Mouse (Mus musculus) megakaryocyte, embryonic 14.5 days (primary cell): Measurements from ENCODE around the gene Wdr17. TPM values are rescaled to one million over a fixed set of nuclear protein-coding genes. Genes with fewer than 3 reads are reported as not detected.

Experiments used
- H3K27me3 ChIP-seq: replicated peaks from 2 replicates; pipeline ENCODE3; 2012; ENCODE audit warnings: inconsistent platforms
- H3K36me3 ChIP-seq: replicated peaks from 2 replicates; pipeline ENCODE3; 2012; ENCODE audit warnings: low read length, inconsistent platforms, mixed read lengths
- H3K4me1 ChIP-seq: 2 replicates; pipeline ENCODE4 v1.6.1; 2012; ENCODE audit warnings: inconsistent platforms
- H3K4me3 ChIP-seq: replicated peaks from 2 replicates; pipeline ENCODE3; 2012; ENCODE audit warnings: moderate library complexity, mild to moderate bottlenecking, inconsistent platforms
- H3K9me3 ChIP-seq: 2 replicates; pipeline ENCODE4 v1.6.1; 2012; ENCODE audit warnings: inconsistent platforms
- FLI1 ChIP-seq: IDR thresholded peaks from 2 replicates; pipeline ENCODE4 v1.6.1; 2012; ENCODE audit warnings: low read length, inconsistent platforms, mixed read lengths
- GATA1 ChIP-seq: IDR thresholded peaks from 3 replicates; pipeline ENCODE4 v1.6.1; 2012; ENCODE audit warnings: mixed read lengths, low read length, inconsistent platforms, borderline replicate concordance
- polyA plus RNA-seq: library from polyadenylated mRNA; stranded (reverse); fragments of >175 nt; gene quantifications from 2 replicates; pipeline ENCODE4 v1.2.3, GENCODE M21; 2012; ENCODE audit warnings: low replicate concordance; ENCODE audit not compliant: insufficient read depth

Wdr17 gene
- polyA plus RNA-seq, 1 experiment: not detected

DNA sequence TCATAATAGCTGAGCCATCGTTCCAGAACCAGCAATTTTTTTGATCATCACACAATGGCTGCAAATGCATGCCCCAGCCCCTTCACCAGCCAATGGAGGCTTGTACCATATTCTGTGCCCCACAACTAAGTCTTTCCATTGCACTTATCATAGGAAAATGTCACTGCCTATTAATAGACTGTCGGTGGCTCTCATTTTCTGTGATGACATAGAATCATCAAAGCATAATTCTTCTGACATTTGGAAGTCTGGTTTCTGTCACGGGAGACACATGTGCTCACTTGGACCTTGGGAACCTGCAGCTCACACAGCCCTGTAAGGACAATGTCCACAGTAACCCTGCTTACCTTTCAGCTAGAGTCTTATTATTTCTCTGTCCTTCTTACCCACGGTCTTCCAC lies 424 bp downstream of the Wdr17 start:
- H3K4me1 ChIP-seq: no peaks in the 10 kb centered on the region
- TF ChIP-seq GATA1: no peak
- H3K4me3 ChIP-seq: no peak overlapping the region
- no peaks in the 10 kb centered on the region; the same call in 1 of the 2 replicates for H3K9me3 ChIP-seq
- H3K27me3 ChIP-seq: no peaks in the 10 kb centered on the region
- no peaks in the 10 kb centered on the region for H3K36me3 ChIP-seq

DNA sequence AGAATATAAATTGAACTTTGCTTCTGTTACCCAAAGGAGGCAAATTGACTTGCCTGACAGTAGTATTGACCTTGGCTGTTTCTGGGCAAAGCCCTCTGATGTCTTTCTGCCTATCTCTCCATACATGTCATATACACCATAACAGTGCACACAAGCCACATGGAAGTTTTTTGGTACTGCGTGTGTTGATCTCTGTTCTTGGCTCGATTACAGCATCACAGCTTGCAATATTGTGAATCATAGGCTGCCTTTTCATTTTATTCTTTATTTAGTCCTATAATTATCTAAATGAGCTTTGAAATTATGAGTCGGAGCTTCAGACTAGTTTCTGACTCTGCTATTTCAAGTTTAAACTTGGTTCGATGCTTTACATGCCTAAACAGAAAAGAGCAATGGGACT lies 10.5 kb downstream of the Wdr17 start:
- no peaks in the 10 kb centered on the region for H3K36me3 ChIP-seq
- TF ChIP-seq GATA1: no peak
- no peaks in the 10 kb centered on the region for H3K9me3 ChIP-seq
- no peaks in the 10 kb centered on the region for H3K27me3 ChIP-seq
- H3K4me3 ChIP-seq: no peak overlapping the region
- H3K4me1 ChIP-seq: no peaks in the 10 kb centered on the region

DNA sequence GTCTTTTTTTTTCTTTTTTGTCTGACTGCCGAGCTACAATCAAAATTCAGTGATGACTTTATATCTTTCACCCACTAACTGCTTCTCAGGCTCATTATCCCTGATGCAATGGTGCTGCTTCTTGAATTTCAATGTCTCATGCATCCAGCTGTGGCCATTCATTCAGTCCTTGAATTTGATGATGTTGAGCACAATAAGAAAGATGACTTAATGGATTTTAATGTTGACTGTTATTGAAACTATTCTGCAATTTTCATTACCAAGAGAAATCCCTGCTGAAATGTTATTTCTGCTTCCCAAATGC lies 22.3 kb downstream of the Wdr17 start:
- H3K4me3 ChIP-seq: no peak overlapping the region
- no peak for TF ChIP-seq FLI1
- TF ChIP-seq GATA1: no peak
- H3K36me3 ChIP-seq: no peaks in the 10 kb centered on the region

DNA sequence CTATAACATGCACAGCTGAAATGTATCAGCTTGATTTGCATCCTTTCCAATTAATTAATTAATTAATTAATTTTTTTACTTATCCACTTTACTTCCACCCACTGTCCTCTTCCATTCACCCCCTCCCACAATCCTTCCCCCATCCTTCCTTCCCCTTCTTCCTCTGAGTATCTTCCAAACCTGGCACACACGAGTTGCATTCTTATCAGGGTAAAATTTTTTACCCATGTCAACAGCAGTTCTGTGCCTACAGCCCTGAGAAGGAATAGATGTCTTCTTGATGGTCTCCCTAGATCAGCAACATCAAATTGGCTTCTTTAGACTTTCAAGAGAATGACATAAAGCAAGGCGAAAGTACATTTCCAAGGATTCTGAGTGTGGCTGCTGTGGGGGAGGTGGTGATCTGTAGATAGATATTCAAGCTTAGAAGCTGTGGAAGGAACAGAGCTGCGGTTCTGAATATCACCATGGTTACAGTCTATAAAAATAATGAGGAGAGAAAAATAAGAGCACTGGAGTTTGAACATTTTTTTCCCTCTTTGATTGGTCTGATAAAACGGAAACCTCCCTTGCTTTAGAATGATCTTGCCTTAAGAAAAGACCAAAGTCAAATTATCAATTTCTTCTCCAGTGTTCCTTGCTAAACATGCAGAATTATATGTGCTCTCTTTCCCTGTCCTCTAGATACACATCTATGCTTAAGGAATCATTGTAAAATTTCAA lies 22.8 kb downstream of the Wdr17 start:
- Histone ChIP-seq H3K4me1 (no peaks in the 10 kb centered on the region), H3K9me3 (no peaks in the 10 kb centered on the region), H3K27me3 (no peaks in the 10 kb centered on the region), H3K36me3 (no peaks in the 10 kb centered on the region), H3K4me3 (no peak overlapping the region)
- TF ChIP-seq FLI1 (no peak), GATA1 (no peak)

More for the DNA sequence above, 22.3 kb downstream of the Wdr17 start:
- Histone ChIP-seq H3K9me3 (no peaks in the 10 kb centered on the region), H3K4me1 (no peaks in the 10 kb centered on the region), H3K27me3 (no peaks in the 10 kb centered on the region)

DNA sequence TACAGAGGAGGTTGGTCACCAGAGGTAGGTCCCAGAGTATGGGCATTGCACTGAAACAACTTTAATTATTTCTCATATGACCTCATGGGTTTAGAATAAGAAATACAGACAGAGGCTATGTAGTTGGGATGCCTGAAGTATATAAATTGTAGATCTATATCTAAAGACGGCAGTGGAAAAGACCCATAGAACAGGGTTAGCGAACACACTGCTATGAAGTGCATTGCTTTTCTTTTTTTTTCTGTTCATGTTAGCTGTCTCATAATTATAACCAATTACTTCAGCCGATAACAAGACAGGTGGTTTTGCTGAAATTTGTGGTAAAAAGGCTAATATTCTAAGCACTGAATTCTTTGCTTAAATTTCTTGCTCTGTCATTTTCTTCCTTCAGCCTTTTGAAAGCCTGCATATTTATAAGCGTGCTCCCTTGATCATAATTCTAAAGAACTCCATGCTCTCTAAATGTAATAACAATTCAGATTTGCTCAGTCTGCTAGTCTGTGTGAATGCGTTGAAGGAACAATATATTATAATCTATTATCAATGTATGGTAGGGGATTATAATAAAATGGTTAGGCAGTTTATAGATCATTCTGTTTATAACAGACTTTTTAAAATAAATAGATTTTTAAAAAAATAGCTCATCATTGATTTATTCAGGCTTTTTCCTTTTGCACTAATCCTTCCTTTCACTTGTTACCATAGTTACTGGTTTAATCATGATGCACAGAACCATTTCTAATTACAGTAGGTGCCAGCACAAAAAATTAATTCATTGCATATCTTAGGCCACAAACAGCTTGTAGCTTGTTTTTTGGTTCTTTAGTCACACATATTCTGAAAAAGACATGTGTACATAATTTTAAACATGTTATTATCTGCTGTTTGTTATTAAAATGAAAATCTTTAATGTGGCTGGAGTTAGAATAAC lies 50.7 kb downstream of the Wdr17 start:
- no peaks in the 10 kb centered on the region for H3K4me1 ChIP-seq
- H3K27me3 ChIP-seq: no peaks in the 10 kb centered on the region
- H3K9me3 ChIP-seq: no peaks in the 10 kb centered on the region
- TF ChIP-seq FLI1: no peak
- no peaks in the 10 kb centered on the region for H3K36me3 ChIP-seq
- H3K4me3 ChIP-seq: no peak overlapping the region

DNA sequence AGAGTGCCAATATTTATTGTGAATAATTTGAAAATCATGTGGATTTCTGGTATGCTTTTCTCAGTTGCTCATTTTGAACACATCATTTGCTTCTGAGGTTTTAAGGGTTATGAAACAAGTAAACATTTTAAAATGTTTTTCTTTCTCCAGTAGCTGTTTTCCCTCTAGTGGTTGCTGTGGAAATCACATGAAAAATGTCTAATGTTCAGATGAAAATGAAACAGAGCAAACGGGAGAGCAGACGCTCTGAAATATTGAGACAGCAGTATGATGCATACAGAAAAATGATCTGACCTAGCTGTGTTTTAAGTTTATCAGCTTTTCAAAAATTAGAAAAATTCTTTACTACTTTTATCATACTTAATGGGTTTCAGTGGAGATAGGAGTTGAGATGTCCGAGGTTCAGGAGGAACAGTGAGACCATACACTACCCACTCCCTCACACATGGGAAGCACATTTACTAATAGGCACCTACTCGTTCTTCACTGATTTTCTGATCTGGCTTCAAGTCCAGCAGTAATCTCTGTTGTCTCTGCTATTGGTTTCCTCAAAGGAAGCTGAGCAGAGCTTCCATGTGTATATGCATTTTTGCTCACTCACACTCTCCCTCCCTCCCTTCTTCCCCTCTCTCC lies 57.1 kb downstream of the Wdr17 start:
- H3K36me3 ChIP-seq: no peaks in the 10 kb centered on the region
- H3K4me1 ChIP-seq: no peaks in the 10 kb centered on the region
- H3K9me3 ChIP-seq: no peaks in the 10 kb centered on the region
- peak overlapping the region; percentile 7 for H3K4me3 ChIP-seq
- TF ChIP-seq GATA1 (no peak), FLI1 (no peak)
- H3K27me3 ChIP-seq: no peaks in the 10 kb centered on the region

DNA sequence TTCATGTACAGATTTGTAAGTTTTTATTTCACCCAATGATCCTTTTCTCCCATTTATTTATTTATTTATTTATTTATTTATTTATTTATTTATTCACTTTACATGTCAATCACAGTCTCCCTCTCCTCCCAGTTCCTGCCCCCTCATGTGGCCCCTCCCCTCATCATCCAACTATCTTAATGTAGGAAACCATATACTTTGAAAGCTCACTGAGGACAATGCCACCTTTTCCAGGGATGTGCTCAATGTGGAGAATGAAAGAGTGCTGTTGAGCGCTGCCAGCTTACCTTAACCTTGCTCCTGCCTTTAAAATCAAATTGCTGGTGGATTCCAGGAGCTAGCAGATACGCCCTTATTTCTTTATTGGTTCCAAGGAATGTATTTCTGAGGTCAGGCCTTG lies 59.0 kb downstream of the Wdr17 start:
- Histone ChIP-seq H3K4me1 (no peaks in the 10 kb centered on the region), H3K36me3 (no peaks in the 10 kb centered on the region), H3K27me3 (no peaks in the 10 kb centered on the region), H3K4me3 (no peak overlapping the region), H3K9me3 (no peaks in the 10 kb centered on the region)
- TF ChIP-seq FLI1: no peak
- no peak for TF ChIP-seq GATA1

DNA sequence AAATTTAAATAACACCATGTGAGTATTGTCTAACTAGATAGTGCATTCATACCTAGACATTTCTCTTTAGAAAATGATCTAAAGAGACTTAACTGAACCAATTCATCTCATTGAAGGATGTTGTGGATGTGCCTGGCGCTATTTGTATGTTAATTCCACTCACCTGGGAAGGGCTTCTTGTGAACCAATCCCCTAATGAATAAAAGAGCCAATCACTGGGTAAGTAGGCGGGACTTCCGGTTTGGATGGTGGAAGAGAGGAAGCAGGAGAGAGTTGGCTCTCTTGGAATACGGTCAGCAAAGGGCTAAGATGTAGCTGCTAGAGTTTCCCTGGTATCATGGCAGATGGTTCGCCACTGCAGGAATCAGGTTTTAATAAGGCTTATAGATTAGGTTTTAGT lies 64.0 kb downstream of the Wdr17 start:
- H3K4me3 ChIP-seq: no peak overlapping the region
- no peaks in the 10 kb centered on the region for H3K36me3 ChIP-seq
- TF ChIP-seq GATA1 (no peak), FLI1 (no peak)
- no peaks in the 10 kb centered on the region for H3K9me3 ChIP-seq
- no peaks in the 10 kb centered on the region for H3K4me1 ChIP-seq
- no peaks in the 10 kb centered on the region for H3K27me3 ChIP-seq

DNA sequence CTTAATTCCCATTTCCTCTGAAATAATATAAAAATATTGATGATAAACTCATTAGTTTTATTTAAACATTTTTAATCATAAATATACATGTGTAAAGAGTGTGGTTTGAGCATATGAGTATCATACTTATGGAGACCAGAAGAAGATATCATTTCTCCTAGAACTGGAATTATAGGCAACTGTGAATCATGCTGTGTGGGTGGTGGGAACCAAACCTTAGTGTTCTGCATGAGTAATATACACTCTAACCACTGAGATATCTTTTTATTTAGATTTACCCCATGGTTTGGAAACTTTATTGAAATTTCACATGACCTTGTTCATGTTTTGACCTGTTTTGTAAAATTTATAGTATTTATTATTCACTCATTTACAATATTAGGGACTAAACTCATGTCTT lies 68.3 kb downstream of the Wdr17 start:
- Histone ChIP-seq H3K4me3 (no peak overlapping the region), H3K4me1 (no peaks in the 10 kb centered on the region), H3K36me3 (no peaks in the 10 kb centered on the region), H3K9me3 (no peaks in the 10 kb centered on the region), H3K27me3 (no peaks in the 10 kb centered on the region)
- TF ChIP-seq FLI1: no peak
- TF ChIP-seq GATA1: no peak

DNA sequence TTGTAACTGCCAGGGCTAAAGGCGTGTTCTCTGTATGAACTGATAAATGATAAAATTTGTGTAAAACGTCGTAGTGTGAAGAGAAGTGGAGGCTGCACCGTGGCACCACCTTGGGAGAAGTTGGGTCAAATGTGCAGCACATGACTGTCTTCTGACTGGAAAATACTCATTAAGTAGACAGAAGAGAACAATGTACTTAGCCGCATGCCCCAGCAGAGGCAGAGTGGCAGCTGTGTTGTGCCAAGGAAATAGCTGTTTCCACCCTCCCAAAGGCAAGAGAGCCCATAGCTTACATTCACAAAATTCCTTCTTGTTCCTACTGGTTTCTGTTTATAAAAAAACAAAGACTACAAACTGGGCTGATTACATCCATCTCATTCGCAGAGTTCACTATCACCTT lies 78.8 kb downstream of the Wdr17 start:
- Histone ChIP-seq H3K27me3 (no peaks in the 10 kb centered on the region), H3K4me3 (no peak overlapping the region), H3K4me1 (no peaks in the 10 kb centered on the region), H3K9me3 (no peaks in the 10 kb centered on the region; the same call in 1 of the 2 replicates), H3K36me3 (no peaks in the 10 kb centered on the region)
- TF ChIP-seq GATA1: no peak
- no peak for TF ChIP-seq FLI1
